Mouse (Mus musculus) cerebellum, adult 2 months (tissue): ENCODE measurements around the gene Zdhhc12.

Source experiments
- CTCF ChIP-seq: fragments of 200-500 bp; IDR thresholded peaks from 2 replicates; pipeline ENCODE4 v1.5.1; 2011; ENCODE audit warnings: low read depth, mild to moderate bottlenecking, control low read depth, low read length, moderate library complexity, borderline replicate concordance; ENCODE audit not compliant: insufficient read depth
- POLR2A ChIP-seq: fragments of 200-500 bp; IDR thresholded peaks from 2 replicates; pipeline ENCODE4 v1.6.1; 2011; ENCODE audit warnings: low read length, control low read depth, borderline replicate concordance; ENCODE audit not compliant: insufficient read depth

DNA sequence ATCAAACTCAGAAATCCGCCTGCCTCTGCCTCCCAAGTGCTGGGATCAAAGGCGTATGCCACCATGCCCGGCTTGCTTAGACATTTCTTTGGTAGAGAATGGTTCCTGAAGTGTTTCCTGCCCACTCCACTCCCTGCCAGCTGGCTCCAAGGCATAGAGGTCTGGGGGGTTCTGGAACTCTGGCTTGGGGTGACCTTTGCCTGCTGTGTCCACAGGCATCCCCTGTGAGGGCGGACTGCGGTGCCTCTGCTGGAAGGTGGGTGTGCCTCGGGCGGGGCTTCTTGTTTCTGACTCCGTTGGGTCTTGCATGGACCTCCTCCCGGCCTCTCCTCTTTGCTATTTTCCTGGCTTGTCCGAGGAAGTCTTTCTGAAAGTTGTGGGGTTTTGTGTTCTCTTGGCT is 43.0 kb upstream of the Zdhhc12 start:
- TF ChIP-seq POLR2A (no peak), CTCF (no peak)
